Mouse (Mus musculus) layer of hippocampus, postnatal 25 days (tissue): ENCODE results near the gene Sema5a. TPM values are rescaled to one million over a fixed set of nuclear protein-coding genes. Genes with fewer than 3 reads are reported as not detected.
"Not testable (repeated sequence)": the region's sequence is repeated elsewhere in the genome, so short reads cannot be mapped to it uniquely, and the experiment has no call there.

Experiments
- DNase-seq, 2 experiments: peaks; one replicate each; pipeline ENCODE4 v3.0.0; 2022; ENCODE audit warnings: mixed read lengths in 2 of 2, low spot score in 1 of 2; ENCODE audit errors: extremely low spot score in 1 of 2
- total RNA-seq, 2 experiments: library from RNA; stranded (reverse); gene quantifications; 2 replicates each; pipeline ENCODE4 v1.2.3; 2021

Sema5a gene
- 100 to 1,000 TPM in 1 of 2 experiments, 10 to 100 TPM in 1; 83.3 to 107 TPM for total RNA-seq

DNA sequence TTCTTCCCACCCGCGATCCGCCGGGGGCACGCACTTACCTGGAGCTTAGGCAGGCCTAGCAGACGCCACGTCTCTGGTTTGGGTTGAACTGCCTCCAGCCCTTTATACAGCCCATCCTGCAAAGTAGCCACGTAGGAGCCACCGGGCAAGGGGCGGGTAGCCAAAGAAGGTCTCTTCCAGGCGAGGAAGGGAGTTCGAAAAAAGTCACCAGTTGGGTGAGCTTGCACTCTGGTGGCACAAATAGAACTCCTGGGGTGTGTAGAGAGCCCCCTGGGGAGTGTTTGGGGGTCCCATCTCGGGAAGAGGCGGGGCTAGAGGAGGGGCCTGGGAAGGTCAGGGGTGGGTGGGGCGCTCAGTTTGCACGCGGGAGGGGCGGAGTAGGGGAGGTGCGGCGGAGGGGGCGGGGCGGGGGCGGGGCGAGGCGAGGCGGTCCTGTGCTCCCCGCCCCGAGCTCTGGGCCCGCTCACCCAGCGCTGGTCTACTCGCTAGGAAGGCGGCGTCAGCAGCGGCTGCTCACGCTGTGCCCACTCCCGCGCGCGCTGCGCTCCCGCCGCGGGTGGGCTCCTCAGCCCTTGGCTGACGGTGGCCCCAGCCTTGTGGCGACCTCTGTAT is at the start of gene Sema5a:
TSS of gene Sema5a (plus strand) at position 467 of the 612 bp plus-strand sequence.
- DNase-seq: peak; percentile 38 to 51

DNA sequence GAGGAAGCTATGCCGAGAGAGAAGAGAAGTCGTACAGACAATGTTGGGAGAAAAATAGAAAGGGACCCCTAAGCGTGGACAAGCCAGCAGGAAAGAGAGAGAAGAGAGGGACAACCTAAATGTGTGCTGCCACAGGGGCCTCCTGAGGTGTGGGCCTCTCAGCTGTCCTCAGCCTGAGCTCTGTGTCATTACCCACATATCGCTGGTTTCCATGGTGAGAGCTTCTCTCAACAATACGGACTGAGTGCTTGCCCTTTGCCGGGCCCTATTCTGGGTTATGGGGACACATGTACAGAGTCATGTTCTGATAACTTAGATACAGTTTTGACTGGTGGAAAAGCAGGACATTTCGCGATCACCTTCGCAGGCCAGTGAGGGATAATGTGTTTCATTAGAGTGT is 46.5 kb upstream of the Sema5a start:
- DNase-seq: no peak

- no peak for DNase-seq
Measured at GRCm38 (mm10) chr15:32198561-32198960, 46.0 kb upstream of the Sema5a start.

GRCm38 (mm10) chr15:32203242-32203641 is 41.4 kb upstream of the Sema5a start:
- no peak for DNase-seq

DNA sequence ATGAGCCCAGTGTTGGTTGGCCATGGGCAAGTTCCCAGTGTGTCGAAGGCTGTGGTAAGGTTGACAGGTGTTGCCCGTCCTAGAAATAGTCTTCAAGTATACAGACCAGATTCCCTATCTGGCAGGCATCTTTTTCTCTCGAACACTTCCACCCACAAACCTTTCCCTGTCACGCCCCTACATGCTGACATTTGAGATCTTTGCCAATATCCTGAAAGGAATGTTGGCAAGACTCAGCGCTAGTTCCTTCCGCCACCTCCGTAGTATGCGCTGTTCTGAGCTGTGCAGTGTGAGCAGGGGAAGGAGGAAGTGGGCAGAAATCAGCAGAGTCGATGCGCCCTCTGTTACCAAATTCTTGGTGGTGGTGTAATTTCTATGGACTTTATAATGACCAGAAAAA is 39.7 kb upstream of the Sema5a start:
- no peak for DNase-seq

GRCm38 (mm10) chr15:32214687-32215086 is 29.9 kb upstream of the Sema5a start:
- DNase-seq: not testable (repeated sequence)

DNA sequence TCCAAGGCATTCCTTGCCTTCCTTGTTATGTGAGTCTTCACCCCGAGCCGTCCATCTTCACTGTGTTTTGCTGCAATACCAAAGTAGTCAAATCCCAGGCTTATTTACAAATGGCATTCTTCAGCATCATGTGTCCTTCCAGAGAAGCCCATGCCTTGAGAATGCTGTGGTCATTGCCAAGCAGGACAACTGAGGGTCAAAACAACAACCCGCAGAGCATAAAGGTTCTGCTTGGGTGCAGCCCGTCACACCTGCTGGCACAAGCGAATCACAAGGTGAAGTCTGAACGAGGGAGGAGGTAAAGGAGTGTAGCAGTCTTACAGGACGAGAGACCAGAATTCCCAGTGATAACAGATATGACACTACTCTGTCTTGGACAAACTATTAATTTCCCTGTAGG is 21.6 kb upstream of the Sema5a start:
- DNase-seq: no peak

DNA sequence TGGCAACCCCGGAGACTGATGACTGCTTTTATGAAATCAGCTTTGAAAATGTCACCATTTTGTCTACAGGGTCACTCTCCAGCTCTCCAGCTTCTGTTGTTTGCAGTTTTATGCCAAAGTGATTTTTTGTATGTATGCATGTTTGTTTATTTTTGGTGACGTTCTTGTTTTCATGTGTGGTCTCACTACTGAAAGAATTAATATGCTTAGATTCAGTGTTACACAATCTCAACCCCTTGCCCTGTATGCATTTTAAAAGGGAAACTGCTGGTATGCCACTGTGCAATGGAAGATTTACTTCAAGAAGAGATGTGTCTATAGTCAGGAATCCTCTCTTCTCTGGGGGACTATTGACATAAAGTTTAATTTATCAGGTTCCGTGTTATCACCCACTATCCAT is 19.2 kb upstream of the Sema5a start:
- no peak for DNase-seq

- no peak for DNase-seq
Measured at GRCm38 (mm10) chr15:32226381-32226780, 18.2 kb upstream of the Sema5a start.

- no peak for DNase-seq
Measured at GRCm38 (mm10) chr15:32226888-32227395, 17.7 kb upstream of the Sema5a start.

DNA sequence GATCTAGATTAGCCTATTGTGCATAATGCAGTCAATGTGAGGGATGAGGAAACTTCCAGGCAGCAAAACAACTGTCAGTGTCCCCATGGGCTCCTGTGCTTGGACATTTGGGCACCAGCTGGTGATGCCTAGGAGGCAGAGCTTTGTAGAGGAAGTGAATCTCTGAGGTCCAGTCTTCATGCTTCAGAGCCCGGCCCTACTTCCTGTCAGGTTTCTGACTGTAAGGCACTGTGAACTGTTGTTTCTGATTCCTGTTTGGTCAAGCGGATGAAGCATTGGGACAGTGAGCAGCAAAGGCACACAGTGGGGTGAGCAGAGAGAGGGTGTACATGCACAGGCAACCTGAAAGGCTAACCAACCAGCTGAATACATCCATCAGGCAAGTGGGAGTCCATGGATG is 14.5 kb upstream of the Sema5a start:
- no peak for DNase-seq

- DNase-seq: no peak
Measured at GRCm38 (mm10) chr15:32232189-32232588, 12.4 kb upstream of the Sema5a start.

- not testable (repeated sequence) for DNase-seq
Measured at GRCm38 (mm10) chr15:32232666-32233141, 11.9 kb upstream of the Sema5a start.

DNA sequence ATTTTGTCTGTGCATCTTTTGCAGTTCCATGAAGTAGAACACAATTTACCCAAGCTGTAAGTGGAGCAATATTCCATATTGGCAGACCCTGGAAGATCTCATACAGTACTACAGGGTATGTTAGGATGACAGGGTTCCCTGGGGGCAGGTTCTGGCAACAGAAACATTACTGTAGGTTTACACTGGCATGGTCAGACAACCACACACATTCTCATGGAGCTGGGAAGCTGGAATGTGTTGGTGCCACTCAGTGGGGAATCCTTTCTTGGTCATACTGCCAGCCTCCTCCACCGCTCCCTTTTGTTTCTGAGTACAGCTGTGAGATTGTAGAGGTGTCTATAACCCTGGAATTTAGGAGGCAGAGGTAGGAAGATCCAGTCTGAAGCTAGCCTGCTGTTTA is 11.2 kb upstream of the Sema5a start:
- DNase-seq: no peak

GRCm38 (mm10) chr15:32239099-32239498 is 5.5 kb upstream of the Sema5a start:
- DNase-seq: no peak

DNA sequence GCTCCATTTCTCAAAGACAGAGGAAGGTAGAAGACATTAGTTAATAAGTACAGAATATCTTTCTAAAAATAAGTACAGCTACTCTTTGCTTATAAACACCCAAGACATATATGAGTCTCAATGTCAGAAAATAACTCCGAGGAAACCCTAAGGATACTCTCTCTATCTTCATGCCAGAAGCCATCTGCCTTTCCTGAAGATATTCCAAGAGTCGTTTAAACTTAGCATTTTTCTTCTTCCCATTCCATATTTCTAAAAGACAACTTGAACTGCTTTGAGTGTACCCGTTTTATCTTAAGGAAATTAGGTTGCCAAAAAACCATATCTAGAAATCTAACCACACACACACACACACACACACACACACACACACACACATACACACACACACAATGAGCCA is 4.5 kb upstream of the Sema5a start:
- no peak for DNase-seq

- no peak for DNase-seq
Measured at GRCm38 (mm10) chr15:32241666-32242065, 2.9 kb upstream of the Sema5a start.

DNA sequence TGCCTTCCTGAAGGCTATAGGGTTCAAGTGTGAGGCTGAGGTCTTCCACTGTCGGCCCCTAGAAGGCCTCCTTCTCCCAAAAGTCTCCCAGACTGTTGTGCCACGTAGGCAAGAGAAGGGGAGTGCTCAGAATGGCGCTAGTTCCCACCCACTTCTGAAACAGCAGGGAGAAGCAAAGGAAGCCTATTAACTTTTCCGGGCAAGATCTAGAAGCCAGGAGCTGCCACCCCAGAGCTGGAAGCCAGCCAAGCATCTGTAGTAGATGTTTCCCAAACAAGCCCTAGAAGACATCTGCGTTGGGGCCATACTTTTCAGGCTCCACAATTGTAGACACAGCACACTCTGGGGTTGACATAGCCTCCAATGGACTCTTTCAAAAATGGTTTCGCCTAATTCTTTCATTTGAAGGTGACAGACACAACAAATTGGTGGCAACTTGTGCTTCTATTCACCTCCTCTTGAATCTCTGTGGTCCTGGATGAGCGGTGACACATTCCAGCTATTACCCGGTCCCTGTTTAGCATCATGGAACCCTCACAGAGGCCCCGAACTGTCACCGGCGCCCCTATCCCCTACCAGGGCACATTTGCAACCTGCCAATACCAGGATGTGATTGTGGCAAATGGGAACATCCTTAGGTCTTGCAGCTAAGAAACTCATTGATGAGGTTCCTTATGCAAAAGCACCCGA is 1.4 kb upstream of the Sema5a start:
- no peak for DNase-seq

DNA sequence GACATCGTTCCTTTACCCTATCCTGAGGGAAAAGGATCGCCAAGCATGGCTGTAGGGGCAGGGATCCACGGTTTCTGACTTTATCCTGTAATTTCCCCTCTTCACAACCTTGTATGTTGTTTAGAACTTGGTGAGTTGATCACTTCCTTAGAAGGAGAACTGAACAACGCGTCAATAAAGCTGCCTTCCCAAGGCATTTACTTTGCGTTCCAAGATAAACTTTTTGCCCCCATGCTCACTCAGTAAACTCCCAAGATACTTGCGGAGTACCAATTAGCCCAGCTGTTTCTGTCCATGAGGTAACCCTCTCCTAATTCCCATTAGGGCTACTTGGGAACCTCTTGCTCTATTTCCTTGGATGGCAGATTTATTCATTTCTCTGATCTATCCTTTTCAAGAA is 786 bp upstream of the Sema5a start:
- DNase-seq: no peak

DNA sequence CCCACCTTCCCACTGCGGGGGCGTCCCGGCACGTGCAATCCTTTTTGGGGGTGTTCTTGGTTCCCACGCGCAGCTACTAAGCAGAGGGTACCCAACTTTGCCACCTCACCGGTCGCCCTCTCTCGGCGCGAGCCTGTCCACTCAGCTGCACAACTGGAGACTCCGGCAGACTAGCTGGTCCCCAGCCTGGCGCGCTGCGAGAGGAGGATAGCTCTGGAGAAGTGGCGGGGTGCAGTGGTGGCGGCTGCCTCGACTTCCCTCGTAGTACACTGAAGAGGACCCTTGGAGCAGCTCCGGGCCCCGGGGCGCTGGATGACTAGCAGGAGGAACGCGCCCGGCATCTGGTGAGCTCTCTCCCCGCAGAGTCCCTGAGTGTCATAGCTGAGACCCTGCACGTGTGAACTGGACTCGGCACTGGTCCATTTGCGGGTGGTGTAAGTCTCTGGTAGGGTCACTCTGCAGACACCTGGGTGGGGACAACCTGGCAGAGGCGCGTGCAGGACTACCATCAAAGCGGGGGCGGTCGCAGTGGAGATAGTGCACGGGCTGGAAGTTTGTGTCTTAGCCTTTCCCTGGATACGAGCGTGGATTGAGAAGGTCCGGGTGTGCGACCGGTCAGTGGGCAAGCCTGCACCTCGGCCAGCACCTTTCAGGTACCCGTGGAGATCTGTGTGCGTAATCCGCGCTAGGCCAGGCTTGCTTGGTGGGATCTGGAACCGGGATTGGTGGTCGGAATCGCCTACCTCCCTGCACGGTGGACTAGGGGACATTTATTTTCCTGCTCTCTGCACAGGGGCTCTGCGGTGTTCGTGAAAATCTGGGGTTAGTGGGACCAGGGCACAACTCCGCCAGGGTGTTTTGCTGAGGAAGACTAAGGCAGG is 586 bp downstream of the Sema5a start:
- peak; percentile 35 to 40 for DNase-seq
